Mouse (Mus musculus): ENCODE results near the gene Eps15.

Gene Eps15

DNA sequence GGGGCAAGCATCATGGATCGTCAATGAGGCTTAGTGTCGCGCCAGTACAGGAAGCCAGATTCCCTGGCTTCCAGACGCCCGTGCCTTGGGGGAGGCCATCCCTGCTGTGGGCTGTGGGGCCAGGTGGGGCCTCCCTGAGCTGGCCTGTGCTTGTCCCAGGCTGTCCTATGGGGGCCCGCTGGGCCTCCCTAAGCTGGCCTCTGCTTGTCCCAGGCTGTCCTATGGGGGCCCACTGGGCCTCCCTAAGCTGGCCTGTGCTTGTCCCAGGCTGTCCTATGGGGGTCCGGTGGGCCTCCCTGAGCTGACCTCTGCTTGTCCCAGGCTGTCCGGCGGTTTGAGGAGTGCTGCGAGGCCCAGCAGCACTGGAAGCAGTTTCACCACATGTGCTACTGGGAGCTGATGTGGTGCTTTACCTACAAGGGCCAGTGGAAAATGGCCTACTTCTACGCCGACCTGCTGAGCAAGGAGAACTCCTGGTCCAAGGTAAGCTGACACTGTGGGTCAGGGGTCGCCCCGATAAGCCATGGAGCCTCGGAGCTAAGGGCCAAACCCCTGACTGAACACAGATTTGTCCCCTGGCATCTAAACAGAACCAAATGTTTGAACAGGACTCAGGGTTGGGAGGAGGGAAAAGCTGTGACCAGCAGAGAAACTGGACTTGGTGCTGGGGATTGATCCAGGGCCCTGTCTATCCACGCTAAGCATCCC, 152.8 kb downstream of the Eps15 start:
- no peak for DNase-seq (ENCODE audit: low read depth, low spot score)

DNA sequence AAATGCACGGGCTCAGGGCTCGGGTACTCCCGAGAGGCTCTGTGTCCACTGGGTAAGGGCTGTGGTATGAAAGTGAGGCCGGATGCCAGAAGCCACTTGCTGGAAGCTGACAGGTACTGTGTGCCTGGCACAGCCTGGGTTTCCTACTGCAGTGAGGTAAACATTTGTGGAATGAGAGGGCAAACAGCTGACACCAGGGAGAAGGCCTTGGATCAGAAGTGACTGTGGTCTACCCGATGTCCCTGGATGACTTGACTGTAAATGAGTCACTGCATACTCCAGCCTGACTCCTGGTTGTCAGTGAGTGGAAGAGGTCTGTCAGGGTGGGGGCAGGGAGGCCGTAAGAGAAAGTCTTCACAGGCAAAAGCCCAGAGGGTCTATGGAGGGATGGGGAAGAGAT, 153.6 kb downstream of the Eps15 start:
- no peak for DNase-seq (ENCODE audit: low read depth, low spot score)

DNA sequence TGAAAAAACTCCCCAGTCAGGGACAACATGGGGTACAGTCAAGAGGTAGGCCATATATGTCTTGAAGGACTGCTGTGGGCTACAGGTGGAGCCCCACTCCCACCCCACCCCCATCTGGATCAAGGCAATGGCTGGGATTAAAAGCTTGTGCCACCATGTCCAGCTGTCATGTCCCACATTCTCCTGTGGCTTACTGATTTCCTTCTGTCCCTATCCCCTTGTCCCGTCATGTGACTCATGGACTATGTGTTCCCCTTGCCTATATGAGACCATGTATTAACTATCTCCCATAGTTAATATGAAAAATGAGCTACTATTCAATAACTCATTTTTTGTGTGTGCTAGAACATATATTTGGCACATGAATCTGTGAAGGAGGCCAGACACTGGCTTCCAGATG, 154.2 kb downstream of the Eps15 start:
- no peak for DNase-seq (ENCODE audit: low read depth, low spot score)

All from telencephalon, adult 2 months (tissue).